Mouse (Mus musculus): ENCODE data around the gene Tmem63c.

The Tmem63c gene

DNA sequence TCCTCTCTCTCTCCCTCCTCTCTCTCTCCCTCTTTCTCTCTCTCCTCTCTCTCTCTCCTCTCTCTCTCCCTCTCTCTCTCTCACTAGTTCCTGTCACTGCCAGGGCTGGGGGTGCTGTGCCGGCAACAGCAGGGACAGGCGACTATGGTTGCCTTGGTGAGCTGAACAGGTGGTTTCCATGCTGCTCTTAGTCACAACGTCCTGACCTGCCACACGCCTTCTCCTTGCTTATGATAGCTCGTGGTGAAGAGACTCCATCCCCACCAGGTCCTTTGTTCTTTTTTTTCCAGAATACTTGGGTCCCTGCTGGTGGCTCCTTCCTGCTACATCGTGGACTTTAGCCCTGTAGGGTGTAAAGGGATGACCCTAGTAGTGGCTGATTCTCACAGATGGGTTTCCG is 18.9 kb upstream of the Tmem63c start:
- no peak for DNase-seq

- DNase-seq: no peak
Measured at GRCm38 (mm10) chr12:87002815-87003214, 18.3 kb upstream of the Tmem63c start.

DNA sequence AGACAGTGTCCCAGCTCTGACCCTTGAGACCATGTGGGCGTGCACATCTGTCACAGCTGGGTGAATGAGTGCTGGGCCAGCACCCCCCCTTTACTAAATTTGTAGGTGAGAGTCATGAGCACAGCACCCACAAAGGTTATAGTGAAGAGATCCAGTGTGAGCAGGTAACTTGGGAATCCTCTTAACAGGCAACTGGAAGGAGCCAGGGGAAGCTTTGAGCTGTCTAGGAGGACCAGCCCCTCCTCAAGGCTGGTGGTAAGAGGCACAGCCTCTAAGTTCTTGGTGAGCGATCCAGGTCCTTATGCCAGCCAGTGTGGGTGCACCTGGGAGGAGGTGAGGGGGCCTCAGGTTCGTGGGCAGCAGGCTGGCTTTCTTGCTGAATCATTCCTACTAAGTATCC is 17.5 kb upstream of the Tmem63c start:
- DNase-seq: no peak

GRCm38 (mm10) chr12:87004596-87004995 is 16.5 kb upstream of the Tmem63c start:
- DNase-seq: no peak

DNA sequence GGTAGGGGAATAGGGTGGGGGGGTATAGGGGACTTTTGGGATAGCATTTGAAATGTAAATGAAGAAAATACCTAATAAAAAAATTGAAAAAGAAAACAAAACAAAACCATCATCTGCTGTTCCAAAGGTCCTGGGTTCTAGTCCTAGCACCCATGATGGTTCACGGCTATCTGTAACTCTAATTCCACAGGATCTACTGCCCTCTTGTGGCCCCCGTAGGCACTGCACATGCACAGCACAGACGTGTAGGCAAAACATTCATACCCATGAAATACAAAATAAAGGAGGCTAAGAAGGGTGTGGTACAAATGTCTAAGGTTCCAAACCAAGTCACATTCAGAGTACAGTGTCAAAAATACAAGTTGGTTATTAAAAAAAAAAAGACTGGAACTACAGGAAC is 4.1 kb upstream of the Tmem63c start:
- DNase-seq: peak; percentile 33 to 55

DNA sequence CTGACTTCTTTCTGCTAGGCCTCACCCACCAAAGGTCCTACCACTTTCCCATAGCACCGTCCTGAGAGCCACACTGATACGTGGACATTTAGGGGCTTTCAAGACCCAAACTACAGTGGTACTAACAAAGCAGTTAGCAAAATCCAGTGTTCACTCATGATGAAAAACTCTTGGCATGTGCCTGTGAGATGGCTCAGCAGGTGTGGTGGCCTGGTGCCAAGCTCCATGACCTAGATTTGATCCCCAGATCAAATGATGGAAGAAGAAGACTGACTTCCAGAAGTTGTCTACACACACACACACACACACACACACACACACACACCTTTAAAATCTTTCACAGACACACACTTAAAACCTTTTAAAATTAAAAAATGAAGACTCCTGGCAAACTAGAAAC is 2.4 kb upstream of the Tmem63c start:
- no peak for DNase-seq

DNA sequence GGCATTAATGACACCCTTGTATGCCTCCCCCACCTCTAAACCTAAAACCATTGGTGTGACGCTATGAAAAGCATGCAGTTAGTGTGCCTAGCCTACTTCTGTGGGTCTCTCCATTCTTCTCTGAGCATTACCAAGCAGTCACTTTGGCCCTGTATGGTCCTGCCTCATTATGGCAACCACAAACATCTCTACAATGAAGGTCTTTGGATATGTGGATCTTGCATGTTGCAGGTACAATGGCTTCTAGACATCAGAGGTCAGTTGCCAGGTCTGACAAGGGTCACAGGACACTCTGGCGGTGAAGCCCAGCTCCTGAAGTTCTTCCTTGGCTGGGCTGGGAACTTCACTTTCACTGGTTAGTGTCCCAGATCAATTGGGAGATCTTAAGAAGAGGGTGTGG is 866 bp downstream of the Tmem63c start:
- DNase-seq: no peak

DNA sequence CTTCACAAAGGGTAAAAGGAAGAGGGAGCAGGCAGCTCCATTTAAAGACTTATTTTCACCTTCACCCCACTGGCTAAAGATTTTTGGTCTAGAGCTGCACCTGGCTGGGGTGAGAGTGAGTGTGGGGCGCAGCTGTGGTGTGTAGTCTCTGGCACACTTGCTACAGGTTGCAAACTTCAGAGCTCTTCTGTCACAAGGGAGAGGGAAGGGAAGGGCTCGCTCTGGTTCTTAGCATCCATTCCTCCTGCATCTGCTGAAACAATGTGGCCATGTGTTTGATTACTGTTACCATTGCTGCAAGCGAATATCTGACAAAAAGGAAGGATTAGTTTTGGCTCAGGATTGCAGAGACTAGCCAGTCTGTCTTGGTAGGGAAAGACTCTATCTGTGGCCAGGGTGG is 2.3 kb downstream of the Tmem63c start:
- DNase-seq: no peak

DNA sequence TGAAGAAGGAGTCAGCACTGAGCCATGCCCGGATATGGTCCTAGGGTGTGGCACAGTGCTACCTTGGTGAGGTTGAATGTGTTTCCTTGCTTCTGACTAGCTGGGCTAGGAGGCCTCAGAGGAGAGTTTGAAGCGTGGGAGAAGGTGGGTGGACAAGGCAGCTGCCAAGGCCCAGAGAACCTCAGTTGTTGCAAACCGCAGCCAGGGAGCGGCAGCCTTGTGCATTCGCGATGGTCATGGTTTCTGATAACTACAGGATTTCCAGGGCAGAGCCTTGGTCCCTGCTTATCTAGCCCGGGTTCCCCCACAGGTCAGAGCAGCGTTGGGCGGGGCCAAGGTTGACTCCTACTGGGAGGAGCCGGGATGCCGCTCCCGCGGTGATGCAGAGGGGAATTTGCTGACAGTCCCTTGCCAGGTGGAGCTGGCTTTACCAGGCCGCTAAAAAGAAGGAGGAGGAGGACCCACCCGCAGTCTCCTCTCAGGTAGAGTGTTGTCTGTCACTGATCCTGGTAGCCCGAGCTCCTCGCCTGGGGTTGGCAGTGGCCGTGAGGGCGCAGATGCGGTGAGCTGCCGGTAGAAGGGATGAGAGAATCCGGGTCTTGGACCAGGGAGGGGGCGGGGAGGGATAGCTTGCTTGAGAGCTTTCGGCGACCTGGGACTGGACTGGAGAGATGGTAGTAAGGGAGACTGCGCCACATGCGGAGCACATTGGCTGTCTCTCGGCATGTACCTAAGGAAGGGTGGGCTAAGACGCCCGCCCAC is 5.2 kb downstream of the Tmem63c start:
- peak; percentile 27 to 45 for DNase-seq

DNA sequence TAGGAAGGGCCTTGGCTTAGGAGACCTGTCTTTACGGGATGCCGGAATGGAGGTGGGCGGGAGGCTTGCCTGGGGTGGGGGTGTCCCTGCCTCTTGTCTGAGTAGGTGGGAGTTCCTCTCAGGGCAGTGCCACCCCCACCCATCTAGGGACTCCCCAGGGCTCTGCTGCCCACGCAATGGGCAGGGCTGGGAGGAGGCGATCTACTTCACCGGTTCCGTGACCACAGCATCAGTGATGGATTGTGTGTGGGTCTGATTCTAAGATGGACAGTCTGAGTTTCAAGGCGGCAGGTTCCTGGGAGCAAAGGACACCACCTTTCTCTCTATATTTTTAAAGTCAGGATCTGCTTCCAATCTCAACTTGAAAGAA is 5.7 kb downstream of the Tmem63c start:
- no peak for DNase-seq

- no peak for DNase-seq
Measured at GRCm38 (mm10) chr12:87027391-87027790, 6.3 kb downstream of the Tmem63c start.

GRCm38 (mm10) chr12:87028068-87028467 is 6.9 kb downstream of the Tmem63c start:
- DNase-seq: no peak

DNA sequence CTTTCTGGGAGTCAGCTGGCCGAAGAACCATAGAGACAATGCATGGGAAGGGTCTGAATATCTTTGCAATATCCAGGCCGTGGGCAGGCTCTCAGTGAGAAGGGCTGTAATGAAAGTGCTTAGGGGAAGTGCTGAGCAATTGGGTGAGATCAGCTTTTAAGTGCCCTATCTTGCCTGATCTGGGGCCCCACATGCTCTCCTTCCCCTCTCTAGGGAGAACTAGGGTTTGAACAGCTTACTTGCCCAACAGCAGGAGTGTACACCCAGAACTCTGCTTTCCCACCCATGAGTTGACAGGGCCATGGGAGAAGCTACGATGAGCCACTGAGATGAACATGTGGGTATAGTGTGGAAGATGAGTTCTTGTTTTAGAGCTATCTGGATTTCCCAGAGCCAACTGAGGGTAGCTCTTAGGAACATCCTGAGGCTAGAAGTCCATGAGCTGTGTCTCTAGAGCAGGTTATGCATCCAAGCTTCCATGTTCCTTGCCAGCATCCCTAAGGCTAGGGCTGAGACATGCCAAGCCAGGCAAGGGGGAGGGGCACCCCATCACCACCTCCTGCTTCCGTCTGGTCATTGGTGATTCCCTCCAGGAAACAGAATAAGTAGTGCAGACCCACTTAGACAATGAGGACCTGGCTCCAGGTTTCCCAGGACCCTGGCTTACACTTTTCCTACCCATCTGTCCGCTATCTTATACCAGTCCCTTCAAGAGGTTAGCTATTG is 8.3 kb downstream of the Tmem63c start:
- DNase-seq: no peak

- DNase-seq: peak in 1 of 2 experiments; percentile 28
Measured at GRCm38 (mm10) chr12:87031163-87031763, 10.1 kb downstream of the Tmem63c start.

DNA sequence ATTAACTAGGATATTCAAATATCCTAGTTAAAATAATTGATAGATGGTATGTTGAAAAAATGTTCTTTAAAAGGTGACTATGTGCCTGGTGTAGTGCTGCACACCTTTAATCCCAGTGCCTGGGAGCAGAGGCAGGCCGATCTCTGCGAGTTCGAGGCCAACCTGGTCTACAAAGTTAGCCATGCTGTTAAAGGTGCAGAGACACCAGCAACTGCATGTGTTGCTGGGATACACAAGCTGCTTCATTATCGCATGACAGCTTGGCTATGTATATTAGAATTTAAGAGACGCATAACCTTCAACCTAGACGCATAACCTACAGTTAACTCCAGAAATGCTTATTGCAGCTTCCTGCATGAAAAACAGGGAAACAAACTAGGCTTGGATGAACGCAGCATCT is 15.5 kb downstream of the Tmem63c start:
- no peak for DNase-seq

- DNase-seq: peak; percentile 42 to 48
Measured at GRCm38 (mm10) chr12:87040166-87040565, 19.0 kb downstream of the Tmem63c start.

DNA sequence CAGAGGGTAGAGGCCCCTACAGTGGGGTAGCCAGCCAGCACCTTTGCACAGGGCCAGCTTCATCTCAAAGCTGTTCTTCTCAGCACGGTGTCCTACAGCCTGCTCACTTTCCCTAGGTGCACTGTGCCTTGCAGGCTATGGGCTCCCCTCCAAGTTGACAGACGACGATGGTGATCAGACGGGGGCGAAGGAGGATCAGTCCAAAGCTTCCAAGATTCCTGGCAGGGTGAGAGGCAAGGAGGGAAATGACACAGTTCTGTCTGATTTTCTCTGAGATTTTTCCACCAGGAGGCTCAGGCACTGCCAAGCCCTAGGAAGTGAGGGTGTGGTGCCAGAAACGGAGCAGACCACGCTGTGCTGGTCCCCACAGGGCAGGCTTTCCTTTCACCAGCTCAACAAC is 19.7 kb downstream of the Tmem63c start:
- DNase-seq: no peak

- no peak for DNase-seq
Measured at GRCm38 (mm10) chr12:87042456-87042855, 21.3 kb downstream of the Tmem63c start.

DNA sequence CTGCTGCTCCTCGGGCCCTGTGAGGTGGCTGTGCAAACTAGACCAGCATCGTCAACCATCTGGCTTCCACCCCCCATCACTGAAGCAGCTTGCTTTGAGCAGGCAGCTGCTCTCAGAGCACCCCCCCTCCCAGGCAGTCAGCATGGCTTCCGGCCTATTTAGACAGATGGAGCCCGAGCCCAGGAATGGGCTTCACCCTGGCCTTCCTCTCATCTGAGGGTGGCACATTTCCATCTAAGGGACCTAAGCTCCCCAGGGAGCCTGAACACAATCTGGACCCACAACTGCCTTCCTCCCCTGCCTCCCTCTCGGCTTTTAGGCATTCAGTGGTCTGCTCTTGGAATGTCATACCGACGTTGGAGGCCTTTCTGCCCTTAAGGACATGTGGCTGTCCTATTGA is 22.1 kb downstream of the Tmem63c start:
- DNase-seq: no peak

- no peak for DNase-seq
Measured at GRCm38 (mm10) chr12:87044711-87045110, 23.6 kb downstream of the Tmem63c start.

DNA sequence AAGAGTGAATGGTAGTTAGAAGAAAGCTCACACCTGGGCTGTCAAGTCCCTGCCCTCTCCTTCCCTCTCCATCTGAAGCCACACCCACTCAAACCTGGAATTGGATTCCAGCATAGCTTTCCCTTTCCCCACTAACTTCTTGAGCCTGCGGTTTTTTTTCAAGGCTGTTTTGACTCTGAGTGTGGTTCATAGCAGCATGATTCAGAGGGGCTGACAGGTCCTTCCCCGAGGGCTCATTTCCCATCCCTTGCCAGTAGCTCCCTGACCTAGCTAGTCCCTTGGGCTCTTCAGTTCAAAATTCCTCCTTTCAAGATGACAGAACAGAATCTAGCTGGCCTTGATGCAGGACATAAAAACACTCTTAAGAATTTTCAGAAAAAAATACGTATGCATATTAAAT is 26.4 kb downstream of the Tmem63c start:
- DNase-seq: no peak

- peak; percentile 91 to 92 for DNase-seq
Measured at GRCm38 (mm10) chr12:87052661-87053321, 31.7 kb downstream of the Tmem63c start.

- no peak for DNase-seq
Measured at GRCm38 (mm10) chr12:87054873-87055272, 33.7 kb downstream of the Tmem63c start.

DNA sequence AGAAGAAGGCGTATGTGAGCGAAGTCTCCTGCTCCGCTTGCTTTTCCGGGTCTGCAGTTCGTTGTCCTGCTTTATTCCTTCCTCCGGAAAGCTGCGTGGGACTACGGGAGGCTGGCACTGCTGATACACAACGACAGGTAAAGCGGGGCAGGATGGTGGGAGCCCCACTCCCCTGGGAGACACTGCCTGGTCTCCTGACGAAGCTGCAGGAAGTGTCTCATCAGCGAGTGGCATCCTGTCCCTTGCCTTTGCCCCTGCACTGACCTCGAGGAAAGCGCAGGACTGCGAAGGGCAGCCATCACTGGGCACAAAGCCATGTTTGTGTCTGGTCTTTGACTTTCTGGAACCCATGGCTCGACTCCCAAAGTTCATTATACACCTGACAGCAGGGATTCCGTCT is 35.9 kb downstream of the Tmem63c start:
- DNase-seq: peak; percentile 25 to 40
